Mouse (Mus musculus) spleen, adult 18-20 months (tissue): Measurements from ENCODE around the gene Taar7d.
A peak's percentile ranks its signal among the peaks of the same experiment; 100 is the strongest.
"Not testable (repeated sequence)": the region's sequence is repeated elsewhere in the genome, so short reads cannot be mapped to it uniquely, and the experiment has no call there.

ENCODE experiments used
- DNase-seq, 2 experiments: peaks; one replicate each; pipeline ENCODE4 v3.0.0; 2022; ENCODE audit warnings: mixed read lengths in 2 of 2

Gene Taar7d

DNA sequence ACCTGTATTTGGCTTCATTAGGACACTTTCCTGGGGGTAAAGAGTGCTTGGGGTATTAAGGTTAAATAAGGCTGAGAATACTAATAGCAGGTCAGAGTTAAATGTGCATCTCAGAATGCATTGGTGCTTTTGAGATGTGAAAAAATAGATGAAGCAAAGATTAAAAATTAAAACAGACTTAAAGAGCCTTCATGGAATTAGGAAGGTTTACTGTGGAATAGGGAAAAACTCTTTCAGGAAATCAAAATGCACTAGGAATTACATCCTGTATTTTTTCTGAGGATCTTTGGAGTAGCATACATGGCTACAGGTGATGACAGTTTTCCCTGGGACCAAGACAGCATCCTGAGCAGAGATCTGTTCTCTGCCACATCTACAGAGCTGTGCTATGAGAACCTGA is at the start of gene Taar7d:
Gene Taar7d (plus strand): TSS at position 301 of the 400 bp plus-strand sequence.
- DNase-seq = no peak

DNA sequence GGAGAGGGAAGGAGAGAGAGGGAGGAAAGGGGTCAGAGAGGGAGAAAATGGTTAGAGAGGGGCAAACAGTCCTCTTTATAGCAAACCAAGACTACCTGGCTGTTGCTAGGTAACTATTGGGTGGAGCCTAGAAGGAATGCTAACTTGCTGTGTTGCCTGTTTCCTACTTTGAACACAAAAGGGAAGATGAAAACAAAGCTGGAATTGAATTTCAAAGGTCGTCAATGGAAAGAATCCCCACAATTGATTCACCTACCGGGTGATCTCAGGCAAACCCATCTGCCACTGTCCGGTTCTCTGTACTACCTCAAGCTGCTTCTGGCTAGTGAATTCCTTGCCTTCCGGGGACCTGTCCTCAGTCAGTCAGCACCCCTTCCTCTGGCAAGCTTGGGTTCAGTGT is 49.1 kb upstream of the Taar7d start:
- no peak for DNase-seq

DNA sequence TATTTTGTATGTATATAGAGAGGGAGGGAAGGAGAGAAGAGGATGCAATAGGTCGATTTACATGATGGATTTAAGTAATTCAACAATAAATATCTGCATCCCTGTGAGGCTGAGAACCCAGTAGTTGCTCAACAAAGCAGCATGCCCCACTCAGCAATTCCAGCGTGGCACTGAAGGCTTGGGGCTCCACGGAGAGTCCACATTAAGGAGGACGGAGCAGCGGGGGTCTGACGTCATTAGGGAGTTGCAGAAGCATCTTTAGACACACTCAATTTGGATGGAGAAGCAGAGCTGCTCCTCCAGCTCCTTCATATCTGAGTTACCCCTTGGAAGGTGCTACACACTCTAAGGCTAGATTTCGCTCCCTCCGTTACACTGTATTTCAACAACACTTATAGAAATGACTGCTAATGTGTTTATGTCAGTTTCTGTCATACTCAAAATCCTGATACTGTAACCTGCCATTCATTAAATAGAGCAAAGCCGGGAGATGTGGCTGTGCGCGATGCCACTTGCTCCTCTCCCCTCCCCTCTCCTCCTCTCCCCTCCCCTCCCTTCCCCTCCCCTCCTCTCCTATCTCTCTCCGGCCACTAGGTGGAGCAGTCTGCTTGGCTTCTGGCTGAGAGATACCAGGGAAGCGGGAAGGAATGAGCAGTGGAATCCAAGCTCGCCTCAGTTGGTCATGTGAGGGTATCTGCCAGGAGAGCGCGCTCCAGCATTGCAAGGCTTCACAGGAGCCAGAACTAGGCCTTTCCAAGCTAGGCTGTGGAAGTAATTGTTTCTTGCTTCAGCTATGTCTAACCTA is 47.9 kb upstream of the Taar7d start:
- DNase-seq = peak in 1 of 2 experiments; percentile 35

DNA sequence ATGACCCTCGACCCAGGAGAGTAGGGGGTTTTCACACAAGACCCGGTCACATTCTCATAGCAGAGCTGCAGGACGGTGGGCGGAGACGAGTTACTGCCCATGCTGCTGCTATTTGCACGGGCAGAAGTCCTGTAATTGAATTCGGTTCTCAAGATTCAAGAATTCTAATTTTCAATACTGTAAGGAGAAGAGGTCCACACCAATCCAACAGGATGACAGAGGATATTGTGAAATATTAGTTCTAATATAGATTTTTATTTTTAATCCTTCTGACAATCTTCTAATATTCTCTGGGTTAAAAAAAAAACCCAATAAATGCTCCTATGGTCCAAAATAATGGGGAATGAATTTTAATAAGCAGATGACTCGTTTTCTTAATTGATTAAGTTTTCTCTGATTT is 41.5 kb upstream of the Taar7d start, which contains the start of gene Taar6:
Gene Taar6 (minus strand): TSS at position 101 of the 400 bp plus-strand sequence.
- DNase-seq = no peak

DNA sequence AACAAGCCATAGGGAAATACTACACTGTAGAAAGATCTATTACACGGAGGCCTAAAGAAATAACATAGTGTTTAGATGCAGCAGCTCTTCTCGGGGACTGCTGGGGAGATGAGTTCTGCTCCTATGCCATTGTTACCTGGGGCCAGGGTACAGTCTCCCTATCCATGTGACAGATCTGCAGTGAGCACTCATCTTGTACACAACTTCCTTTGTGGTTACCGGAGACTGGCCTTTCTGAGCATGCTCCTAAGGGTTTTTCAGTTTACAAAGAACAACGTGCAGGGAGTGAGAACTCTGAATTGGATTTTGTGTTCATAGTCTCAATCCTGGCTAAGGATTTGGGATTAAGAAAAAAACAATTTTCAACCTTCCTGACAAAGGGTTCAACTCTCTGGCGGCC is 40.6 kb upstream of the Taar7d start:
- no peak for DNase-seq

DNA sequence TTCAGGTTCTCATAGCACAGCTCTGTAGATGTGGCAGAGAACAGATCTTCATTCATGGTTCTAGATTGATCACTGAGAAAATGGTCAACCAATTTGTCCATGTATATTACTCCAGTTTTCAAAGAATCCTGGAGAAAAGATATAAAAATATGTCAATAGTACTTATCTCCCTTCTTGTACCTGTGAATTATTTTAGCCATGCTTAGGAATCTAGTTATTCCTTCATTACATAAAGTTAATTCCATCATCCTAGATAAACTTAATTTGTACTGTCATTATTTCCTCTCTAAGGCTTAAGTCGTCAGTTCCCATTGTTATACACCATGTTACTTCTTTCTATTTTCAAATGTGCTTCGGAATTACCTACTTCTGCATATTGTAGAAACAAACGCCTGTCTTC is 33.6 kb upstream of the Taar7d start, which contains the start of gene Taar7a:
Gene Taar7a (minus strand): TSS at position 101 of the 400 bp plus-strand sequence.
- no peak for DNase-seq

DNA sequence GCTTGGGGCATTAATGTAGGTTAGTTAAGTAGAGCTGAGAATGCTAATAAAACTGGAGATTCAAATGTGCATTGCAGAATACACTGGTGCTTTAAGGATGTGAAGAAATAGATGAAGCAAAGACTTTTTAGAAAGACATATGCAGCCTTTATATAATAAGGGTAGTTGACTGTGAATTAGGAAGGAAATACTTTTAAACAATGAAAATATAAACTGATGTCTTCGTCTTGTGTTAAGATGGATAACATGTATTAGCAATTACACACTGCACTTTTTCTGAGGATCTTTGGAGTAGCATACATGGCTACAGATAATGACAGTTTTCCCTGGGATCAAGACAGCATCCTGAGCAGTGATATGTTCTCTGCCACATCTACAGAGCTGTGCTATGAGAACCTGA is 27.4 kb upstream of the Taar7d start, which contains the start of gene Taar7b:
Gene Taar7b (plus strand): TSS at position 301 of the 400 bp plus-strand sequence.
- no peak for DNase-seq

DNA sequence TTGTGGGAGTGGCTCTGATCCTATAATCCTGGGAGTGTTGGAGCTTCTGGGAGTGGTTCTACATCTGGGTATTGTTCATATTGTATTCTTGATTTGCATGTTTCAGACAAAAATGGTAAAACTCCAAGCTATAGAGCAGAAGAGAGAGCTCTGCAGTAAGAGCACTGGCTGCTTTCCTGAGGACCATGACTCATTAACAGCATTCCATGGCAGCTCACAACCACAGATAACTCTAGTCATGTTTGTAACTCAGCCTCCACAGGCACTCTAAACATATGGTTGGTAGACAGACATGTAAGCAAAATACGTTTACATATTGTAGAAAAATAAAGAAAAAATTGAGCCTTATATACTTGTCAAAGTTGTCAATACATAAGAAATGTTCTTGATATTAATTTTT is 20.6 kb upstream of the Taar7d start:
- no peak for DNase-seq

DNA sequence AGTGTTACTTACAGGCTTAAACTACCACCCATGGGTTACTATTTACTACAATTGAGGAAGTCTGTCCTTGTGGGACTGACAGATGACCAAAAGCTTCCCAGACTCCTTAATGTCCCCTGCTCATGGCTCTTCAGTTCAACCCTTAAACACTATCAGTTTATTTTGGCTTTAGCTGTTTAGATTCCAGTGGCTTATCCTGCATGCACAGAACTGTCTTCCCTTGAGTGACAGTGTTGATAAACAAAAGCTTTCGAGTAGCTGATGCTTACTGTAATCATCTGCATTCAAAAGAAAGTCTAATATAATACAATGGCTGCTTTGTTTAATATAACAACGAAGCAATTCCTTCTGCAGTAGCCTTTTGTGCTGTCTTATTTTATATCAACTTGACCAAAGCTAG is 20.0 kb upstream of the Taar7d start:
- DNase-seq = no peak

DNA sequence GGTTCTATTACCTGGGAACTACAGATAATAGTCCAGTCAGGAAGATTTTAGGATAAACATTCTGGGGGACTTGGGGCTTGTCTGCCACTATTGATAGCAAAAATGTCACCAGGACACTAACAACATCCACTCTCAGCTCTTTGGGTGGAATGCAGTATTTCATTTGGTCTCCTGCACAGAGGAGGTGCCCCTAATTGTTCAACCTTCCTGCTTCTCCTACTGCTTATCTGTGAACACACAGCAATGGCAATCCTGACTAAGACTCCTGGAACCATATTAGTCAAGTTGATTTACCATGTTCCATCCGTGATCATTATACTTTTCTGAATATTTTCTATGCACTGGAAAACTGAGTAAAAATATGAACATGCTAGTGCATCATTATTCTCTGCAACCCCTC is 18.9 kb upstream of the Taar7d start:
- DNase-seq = no peak

DNA sequence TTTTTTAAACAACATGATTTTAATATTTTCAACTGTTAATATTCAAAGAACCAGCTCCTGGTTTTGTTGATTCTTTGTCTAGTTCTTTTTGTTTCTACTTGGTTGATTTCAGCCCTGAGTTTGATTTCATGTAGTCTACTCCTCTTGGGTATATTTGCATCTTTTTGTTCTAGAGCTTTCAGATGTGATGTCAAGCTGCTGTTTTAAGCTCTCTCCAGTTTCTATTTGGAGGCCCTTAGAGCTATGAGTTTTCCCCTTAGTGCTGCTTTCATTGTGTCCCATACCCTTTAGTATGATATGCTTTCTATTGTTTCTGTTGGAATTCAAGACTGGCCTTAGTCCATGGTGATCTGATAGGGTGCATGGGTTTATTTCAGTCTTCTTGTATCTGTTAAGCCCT is 4.3 kb downstream of the Taar7d start:
- DNase-seq = no peak

DNA sequence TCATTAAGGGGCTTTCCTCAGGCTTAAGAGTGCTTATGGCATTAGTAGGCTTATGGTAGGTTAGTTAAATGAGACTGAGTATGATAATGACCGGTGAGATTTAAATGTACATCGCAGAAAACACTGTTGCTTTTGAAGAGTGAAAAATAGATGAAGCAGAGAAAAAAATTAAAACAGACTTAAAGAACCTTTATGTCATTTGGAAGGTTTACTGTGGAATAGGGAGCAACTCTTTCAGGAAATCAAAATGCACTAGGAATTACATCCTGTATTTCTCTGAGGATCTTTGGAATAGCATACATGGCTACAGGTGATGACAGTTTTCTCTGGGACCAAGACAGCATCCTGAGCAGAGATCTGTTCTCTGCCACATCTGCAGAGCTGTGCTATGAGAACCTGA is 10.3 kb downstream of the Taar7d start, which contains the start of gene Taar7e:
Gene Taar7e (plus strand): TSS at position 301 of the 400 bp plus-strand sequence.
- DNase-seq = no peak

DNA sequence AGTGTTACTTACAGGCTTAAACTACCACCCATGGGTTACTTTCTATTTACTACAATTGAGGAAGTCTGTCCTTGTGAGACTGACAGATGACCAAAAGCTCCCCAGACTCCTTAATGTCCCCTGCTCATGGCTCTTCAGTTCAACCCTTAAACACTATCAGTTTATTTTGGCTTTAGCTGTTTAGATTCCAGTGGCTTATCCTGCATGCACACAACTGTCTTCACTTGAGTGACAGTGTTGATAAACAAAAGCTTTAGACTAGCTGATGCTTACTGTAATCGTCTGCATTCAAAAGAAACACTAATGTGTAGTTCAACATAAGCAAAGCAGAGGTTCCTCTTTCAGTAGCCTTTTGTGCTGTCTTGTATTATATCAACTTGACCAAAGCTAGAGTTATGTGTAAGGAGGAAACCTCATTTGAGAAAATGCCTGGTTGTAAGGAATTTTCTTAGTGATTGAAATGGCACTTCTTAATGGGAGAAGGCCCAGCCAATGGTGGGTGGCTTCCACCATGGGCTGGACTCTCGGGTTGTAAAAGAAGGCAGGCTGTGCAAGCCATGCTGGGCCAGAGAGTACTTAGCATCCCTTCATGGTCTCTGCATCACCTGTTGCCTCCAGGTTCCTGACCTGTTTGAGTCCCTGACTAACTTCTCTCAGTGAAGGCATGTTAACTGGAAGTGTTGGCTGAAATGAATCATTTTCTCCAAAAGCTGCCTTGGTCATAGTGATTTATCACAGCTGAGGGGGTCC is 13.3 kb downstream of the Taar7d start:
- DNase-seq = no peak

DNA sequence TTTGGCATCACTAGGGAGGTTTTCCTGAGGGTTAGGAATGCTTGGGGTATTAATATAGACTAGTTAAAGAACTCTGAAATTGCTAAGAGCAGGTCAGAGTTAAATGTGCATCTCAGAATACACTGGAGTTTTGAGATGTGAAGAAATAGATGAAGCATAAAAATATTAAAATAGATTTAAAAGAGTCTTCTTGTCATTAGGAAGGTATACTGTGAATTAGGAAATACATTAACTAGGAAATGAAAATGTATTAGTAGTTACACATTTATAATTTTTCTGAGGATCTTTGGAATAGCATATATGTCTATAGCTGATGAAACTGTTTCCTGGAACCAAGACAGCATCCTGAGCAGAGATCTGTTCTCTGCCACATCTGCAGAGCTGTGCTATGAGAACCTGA is 22.2 kb downstream of the Taar7d start, which contains the start of gene Taar7f:
Gene Taar7f (plus strand): TSS at position 301 of the 400 bp plus-strand sequence.
- DNase-seq = no peak

DNA sequence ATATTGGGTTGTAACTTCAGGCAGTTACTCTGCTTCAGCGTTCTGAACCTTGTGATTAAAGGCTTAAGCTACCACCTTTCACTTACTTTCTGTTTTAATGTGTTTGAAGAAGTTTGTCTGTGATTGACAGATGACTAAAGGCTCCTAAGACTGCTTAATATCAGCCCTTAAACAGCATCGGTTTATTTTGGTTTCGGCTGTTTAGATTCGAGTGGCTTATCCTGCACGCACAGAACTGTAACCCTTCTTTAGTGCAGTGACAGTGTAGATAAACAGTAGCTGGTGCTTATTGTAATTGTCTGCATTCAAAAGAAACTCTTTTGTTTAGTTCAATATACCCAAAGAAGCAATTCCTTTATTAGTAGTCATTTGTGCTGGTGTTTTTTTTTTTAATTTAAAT is 25.0 kb downstream of the Taar7d start:
- no peak for DNase-seq

DNA sequence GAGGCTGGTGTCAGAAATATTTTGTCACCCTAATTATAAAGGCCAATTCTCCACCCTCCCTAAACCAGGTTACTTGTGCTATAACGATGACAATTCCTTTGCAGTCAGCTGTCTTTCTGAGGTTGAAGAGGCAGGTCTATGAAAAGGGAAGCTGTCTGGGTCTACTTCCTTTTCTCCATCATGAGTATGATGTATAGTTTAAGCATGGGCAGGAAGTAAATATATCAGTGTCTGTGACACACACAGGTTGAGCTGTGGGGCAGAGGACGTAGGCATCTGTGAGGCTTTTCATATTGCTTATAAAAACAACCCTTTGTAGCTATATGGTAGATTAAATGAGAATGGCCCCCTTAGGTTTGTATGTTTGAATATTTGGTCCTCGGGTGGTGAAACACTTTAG is 32.0 kb downstream of the Taar7d start:
- DNase-seq = no peak

DNA sequence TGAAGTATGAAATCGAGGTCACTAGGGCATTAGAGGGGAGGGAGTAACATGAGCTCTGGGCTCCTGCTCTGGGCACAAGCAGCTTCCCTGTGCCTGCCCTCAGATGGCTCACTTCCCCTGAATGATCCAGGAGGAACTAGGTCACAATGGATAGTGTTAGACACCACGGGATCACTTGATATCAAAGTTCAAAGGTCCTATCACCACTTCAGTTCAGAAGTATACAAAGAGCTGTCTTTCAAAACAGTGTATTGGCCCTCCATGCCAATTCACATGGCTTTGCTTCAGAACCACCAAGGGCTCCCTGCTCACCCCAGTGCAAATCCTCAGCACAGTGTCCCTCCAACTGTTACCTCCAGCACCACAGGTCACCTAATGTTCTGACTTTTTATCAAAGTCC is 47.7 kb downstream of the Taar7d start:
- DNase-seq = not testable (repeated sequence)

DNA sequence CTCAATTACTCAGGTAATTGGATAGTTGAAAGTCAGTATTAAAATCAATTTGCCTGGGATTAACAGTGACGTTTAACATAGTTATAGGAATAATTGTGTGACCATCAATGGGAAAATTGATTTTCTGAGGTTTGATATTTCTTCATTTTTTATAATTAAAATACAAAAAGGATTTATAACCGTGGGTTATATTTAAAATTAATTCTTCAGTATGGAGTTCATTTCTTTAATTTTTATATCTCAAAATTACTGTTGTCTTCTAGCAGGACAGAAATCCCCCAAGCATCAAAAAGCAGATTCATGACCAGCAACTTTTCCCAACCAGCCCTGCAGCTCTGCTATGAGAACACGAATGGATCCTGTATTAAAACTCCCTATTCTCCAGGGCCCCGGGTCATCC is 49.2 kb downstream of the Taar7d start, which contains the start of gene Taar8a:
Gene Taar8a (plus strand): TSS at position 301 of the 400 bp plus-strand sequence.
- not testable (repeated sequence) for DNase-seq
